Mouse (Mus musculus) lung, adult 2 months (tissue): ENCODE results near the gene Mpdu1. TPM values are rescaled to one million over a fixed set of nuclear protein-coding genes. Genes with fewer than 3 reads are reported as not detected.
"Not testable (repeated sequence)": the region's sequence is repeated elsewhere in the genome, so short reads cannot be mapped to it uniquely, and the experiment has no call there.

Experiments
- DNase-seq: peaks from one replicate; pipeline ENCODE4 v3.0.0; 2022
- H3K4me1 ChIP-seq: fragments of 200-500 bp; 2 replicates; pipeline ENCODE4 v1.6.1; 2011; ENCODE audit warnings: low read length; ENCODE audit not compliant: control insufficient read depth, insufficient read depth
- H3K4me3 ChIP-seq: fragments of 200-500 bp; replicated peaks from 2 replicates; pipeline ENCODE3; 2011; ENCODE audit warnings: low read depth, mild to moderate bottlenecking, control low read depth, low read length; ENCODE audit errors: extremely low read depth
- CTCF ChIP-seq: fragments of 200-500 bp; IDR thresholded peaks from 2 replicates; pipeline ENCODE4 v1.5.1; 2011; ENCODE audit warnings: mild to moderate bottlenecking, low read length, control low read depth; ENCODE audit not compliant: insufficient read depth
- POLR2A ChIP-seq: fragments of 200-500 bp; IDR thresholded peaks from 2 replicates; pipeline ENCODE4 v1.6.1; 2011; ENCODE audit warnings: low read depth, mild to moderate bottlenecking, control low read depth, low read length, borderline replicate concordance; ENCODE audit errors: extremely low read depth
- WGBS: fragments of 180-500 bp; shearing (Covaris S2); methylation state at CpG from one replicate; pipeline ENCODE4 v1.1.7; 2018; 5-methylcytosine and 5-hydroxymethylcytosine counted together
- polyA plus RNA-seq: library from polyadenylated mRNA; depleted of rRNA; stranded (reverse); fragments of >200 nt; gene quantifications from 2 replicates; pipeline ENCODE4 v1.2.3, GENCODE M21; 2012

Gene Mpdu1
- polyA plus RNA-seq, 1 experiment, result 88.1 TPM

DNA sequence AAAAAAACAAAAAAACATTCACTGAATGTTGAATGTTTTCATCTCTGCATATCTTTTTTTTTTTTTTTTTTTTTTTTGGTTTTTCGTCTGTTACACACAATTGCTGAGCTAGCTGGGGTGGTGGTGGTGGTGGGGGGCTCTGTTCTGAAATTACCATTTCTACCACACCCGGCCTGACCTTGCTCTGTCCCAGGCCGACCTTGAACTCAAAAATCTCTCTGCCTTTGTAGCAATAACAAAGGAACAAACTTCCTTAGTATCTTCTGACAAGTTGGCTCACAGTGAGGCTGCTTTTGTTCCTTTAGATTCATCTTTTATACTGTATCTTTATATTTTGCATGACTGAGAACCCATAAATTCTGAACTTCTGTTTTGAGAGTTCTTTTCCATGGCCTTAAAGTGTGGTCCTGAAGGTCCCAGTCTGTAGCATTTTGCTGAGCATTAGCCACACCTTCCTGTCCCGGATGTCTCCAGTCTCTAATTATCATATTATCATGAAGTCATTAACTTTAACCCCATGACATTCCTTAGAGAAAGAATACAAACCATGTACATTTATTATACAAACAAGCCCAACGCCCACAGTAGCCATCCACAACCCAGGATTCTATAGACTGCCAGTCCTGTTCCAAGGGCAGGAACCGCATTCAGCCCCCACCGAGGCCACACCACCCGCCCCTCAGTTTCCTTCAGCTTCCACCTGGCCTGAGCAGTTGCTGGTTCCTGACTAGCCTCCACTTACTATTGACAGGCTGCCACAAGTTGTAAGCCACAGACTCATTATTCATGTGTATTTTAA, 41.6 kb upstream of the Mpdu1 start:
- Histone ChIP-seq H3K4me1 (no peaks in the 10 kb centered on the region), H3K4me3 (no peak overlapping the region)
- TF ChIP-seq POLR2A (no peak), CTCF (no peak)
- no peak for DNase-seq
- WGBS, result 41% methylated on average over 8 of the region's 8 CpGs

- not testable (repeated sequence) for DNase-seq, H3K4me3 ChIP-seq, H3K4me1 ChIP-seq
- 79% methylated on average over 3 of the region's 3 CpGs for WGBS
Measured at GRCm38 (mm10) chr11:69703381-69703780, 40.9 kb upstream of the Mpdu1 start.

- not testable (repeated sequence) for H3K4me3 ChIP-seq, DNase-seq, H3K4me1 ChIP-seq
- WGBS, result 96% methylated on average over 10 of the region's 10 CpGs
Measured at GRCm38 (mm10) chr11:69702886-69703285, 40.4 kb upstream of the Mpdu1 start.

GRCm38 (mm10) chr11:69699595-69699994, 37.2 kb upstream of the Mpdu1 start:
- WGBS, result 38% methylated on average over 1 of the region's 1 CpGs
- no peak for TF ChIP-seq POLR2A
- TF ChIP-seq CTCF, result no peak
- no peak for DNase-seq
- Histone ChIP-seq H3K4me3 (no peak overlapping the region), H3K4me1 (0 out of 2 replicates have a peak, but pooled peaks cover 3% of the 10 kb centered on the region)

- 69% methylated on average over 5 of the region's 5 CpGs for WGBS
- no peak overlapping the region for H3K4me3 ChIP-seq
- H3K4me1 ChIP-seq, result peaks cover 3% of the 10 kb centered on the region; the same call in 1 of the 2 replicates
- no peak for DNase-seq
- TF ChIP-seq CTCF (no peak), POLR2A (no peak)
Measured at GRCm38 (mm10) chr11:69698574-69698973, 36.1 kb upstream of the Mpdu1 start.

GRCm38 (mm10) chr11:69697396-69697795, 35.0 kb upstream of the Mpdu1 start:
- no peak for TF ChIP-seq POLR2A
- no peak for TF ChIP-seq CTCF
- 86% methylated on average over 3 of the region's 3 CpGs for WGBS

DNA sequence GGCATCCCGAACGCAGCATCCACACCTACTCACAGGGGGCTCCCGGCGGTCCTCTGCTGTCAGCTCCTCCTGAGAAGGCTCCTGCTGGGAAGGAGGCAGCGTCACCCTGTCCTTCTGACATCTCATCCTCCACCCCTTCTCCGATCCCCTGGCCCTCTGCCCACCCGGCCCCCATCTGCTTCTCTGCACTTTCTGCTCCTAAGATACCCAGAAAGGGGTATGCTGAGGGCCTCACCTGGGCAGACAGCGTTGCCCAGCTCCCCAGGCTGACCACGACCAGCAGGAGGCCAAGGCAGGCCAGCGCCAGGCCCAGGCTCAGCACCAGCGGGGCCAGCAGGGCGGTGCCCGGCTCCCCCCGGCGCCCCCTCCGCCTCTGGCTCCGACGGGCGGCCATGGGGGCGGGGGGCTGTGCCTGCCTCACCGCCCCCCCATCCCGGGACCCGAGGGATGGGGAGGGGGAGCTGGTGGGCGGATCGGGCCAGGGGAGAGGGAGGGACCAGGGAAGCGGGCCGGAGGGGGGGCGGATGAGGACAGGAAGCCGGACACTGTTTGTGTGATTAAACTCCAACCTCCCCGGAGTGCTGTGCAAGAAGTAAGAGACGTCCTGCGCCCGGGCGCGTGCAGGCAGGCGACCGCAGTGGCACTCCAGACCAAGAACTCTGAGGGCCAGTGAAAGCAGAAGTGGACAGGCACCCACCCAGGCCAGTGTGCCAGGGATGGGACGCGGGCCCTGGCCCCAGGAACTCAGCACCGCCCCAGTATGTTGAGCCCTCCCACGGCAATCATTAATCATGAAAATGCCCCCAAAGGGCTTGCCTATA, 33.1 kb upstream of the Mpdu1 start, which contains the start of the genes Tnfsf12 and Tnfsfm13:
Gene Tnfsf12 (minus strand): TSS at position 489 of the 821 bp plus-strand sequence.
Gene Tnfsfm13 (minus strand): TSS at position 738 of the 821 bp plus-strand sequence.
- peak; percentile 83 for DNase-seq
- WGBS, result 3% methylated on average over 41 of the region's 41 CpGs
- Histone ChIP-seq H3K4me1 (peaks cover 3% of the 10 kb centered on the region; the same call in 1 of the 2 replicates), H3K4me3 (peak within 1 kb of the TSS; percentile 79)
- TF ChIP-seq CTCF (0 out of 2 replicates have a peak, but pooled peaks have one; percentile 8), POLR2A (peak; percentile 88)

More at GRCm38 (mm10) chr11:69697396-69697795, 35.0 kb upstream of the Mpdu1 start:
- no peak for DNase-seq
- Histone ChIP-seq H3K4me1 (peaks cover 3% of the 10 kb centered on the region; the same call in 1 of the 2 replicates), H3K4me3 (no peak overlapping the region)

GRCm38 (mm10) chr11:69695046-69695360, 32.6 kb upstream of the Mpdu1 start:
- 19% methylated on average over 6 of the region's 6 CpGs for WGBS

GRCm38 (mm10) chr11:69693421-69693965, 31.1 kb upstream of the Mpdu1 start:
- no peak for DNase-seq
- 59% methylated on average over 11 of the region's 11 CpGs for WGBS
- TF ChIP-seq POLR2A (no peak), CTCF (no peak)
- peaks cover 6% of the 10 kb centered on the region; the same call in 1 of the 2 replicates for H3K4me1 ChIP-seq
- H3K4me3 ChIP-seq, result no peak overlapping the region

More at GRCm38 (mm10) chr11:69695046-69695360, 32.6 kb upstream of the Mpdu1 start:
- TF ChIP-seq CTCF, result no peak
- peak; percentile 13; the same call in 1 of the 2 replicates for TF ChIP-seq POLR2A
- H3K4me3 ChIP-seq, result peak overlapping the region; percentile 79
- peaks cover 3% of the 10 kb centered on the region; the same call in 1 of the 2 replicates for H3K4me1 ChIP-seq
- no peak for DNase-seq
